Mouse (Mus musculus) pancreas, adult 10 weeks (tissue): Measurements from ENCODE around the gene Myh8. TPM values are rescaled to one million over a fixed set of nuclear protein-coding genes. Genes with fewer than 3 reads are reported as not detected.

ENCODE experiments used
- polyA plus RNA-seq: library from polyadenylated mRNA; stranded (reverse); fragments of 350-450 nt; fragmentation: Illumina TruSeq; extraction: RNeasy Lipid Tissue Mini Kit (QIAGEN cat#74804); gene quantifications from one replicate; pipeline ENCODE4 v1.2.3, GENCODE M21; 2015; ENCODE audit warnings: low read depth, low replicate concordance; ENCODE audit not compliant: insufficient read depth

The Myh8 gene
- polyA plus RNA-seq: not detected

GRCm38 (mm10) chr11:67276601-67277174 is at the start of gene Myh8:
Myh8 (plus strand) TSS chr11:67277124.

DNA sequence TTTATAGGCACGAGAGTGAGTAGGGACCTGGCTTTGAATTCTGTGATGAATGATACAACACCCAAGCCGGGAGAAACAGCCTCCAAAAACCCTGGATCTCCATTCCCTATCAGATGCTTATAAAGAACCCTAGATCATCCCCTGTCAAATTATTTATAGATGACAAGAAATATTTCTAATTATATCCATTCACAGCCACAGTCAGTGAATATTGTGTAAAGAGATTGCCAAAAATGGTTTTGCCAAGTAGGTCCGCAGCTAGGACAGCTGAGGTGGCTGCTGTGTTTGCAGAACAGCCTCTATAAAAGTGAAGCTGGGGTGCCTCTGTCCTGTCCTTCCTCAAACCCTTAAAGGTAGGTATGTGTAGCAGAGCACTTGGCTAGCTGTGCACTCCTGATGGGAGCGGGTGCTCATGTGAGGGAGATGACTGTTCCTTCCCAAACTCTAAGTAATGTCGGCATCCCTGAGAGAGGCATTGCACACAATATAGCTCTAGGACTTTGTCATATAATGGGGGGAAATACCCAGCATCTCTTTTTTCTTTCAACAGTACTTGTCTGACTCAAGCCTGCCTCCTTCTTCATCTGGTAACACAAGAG is 39.3 kb upstream of the Myh8 start, which contains the start of gene Myh4:
TSS of gene Myh4 (plus strand) at position 549 of the 599 bp plus-strand sequence.

DNA sequence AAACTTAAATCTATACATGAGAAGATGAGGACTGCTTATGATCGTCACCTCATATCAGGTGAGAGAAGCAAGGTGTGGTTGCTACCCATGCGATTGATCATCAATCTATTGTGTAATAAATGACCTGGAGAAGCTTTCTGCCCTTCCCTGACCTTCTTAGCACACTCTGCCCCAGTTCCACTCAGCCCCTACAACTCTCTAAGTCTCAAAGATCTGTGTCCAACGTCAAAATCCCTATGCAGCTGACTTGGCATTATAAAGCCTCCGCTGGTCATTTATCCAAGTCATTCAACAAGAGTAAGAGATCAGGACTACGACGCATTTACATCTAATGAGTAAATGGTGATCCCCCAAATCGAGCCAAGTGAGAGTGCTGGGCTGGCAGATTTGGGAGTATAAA is 44.4 kb downstream of the Myh8 start, which contains the start of gene Myh13:
TSS of gene Myh13 (plus strand) at position 301 of the 400 bp plus-strand sequence.

Other genes with a start within 250 kb of the Myh8 start
- 3.6 TPM for gene Adprm, start 224.5 kb upstream of the Myh8 start, polyA plus RNA-seq
- gene Sco1, start 224.5 kb upstream of the Myh8 start, polyA plus RNA-seq: 2.2 TPM
- not detected for gene Myh3, start 198.8 kb upstream of the Myh8 start, polyA plus RNA-seq
- gene Myh2, start 106.1 kb upstream of the Myh8 start, polyA plus RNA-seq: not detected
- not detected for gene Myh1, start 77.1 kb upstream of the Myh8 start, polyA plus RNA-seq
- not detected for gene Myh4, start 39.1 kb upstream of the Myh8 start, polyA plus RNA-seq
- gene Myh13, start 44.5 kb downstream of the Myh8 start, polyA plus RNA-seq: not detected
- gene Gas7, start 178.3 kb downstream of the Myh8 start, polyA plus RNA-seq: 4.7 TPM